Comparison of ENCODE assay signal across 8 mouse cellular contexts in genomic region chr7:114213537-114213936, GRCm38 (mm10). TPM values are rescaled to one million over a fixed set of nuclear protein-coding genes. Genes with fewer than 3 reads are reported as not detected.
DNase-seq lines count a peak whose midpoint lies in the region; TF ChIP-seq lines count a peak whose summit lies in the region.

No protein-coding gene starts in this region.

- 48% methylated on average over 2 of the region's 2 CpGs for WGBS in cerebellum, adult 2 months

- TF ChIP-seq POLR2A in cerebellum, adult 2 months (IDR thresholded peaks at IDR 0.05; ENCODE audit: borderline replicate concordance, insufficient read depth, low read length): no peak

- H3K4me3 ChIP-seq in cerebellum, adult 2 months (replicated peaks; ENCODE audit: insufficient read depth, low read depth, low read length): no peak overlapping the region
- H3K4me3 ChIP-seq in layer of hippocampus, adult 2 months: no peak overlapping the region

- TF ChIP-seq CTCF in cerebellum, adult 2 months (IDR thresholded peaks at IDR 0.05; ENCODE audit: borderline replicate concordance, insufficient read depth, low read depth, low read length): 0 out of 2 replicates have a peak, but pooled peaks have one; percentile 26
- TF ChIP-seq CTCF in layer of hippocampus, adult 2 months (conservative IDR thresholded peaks at IDR 0.05): peak; percentile 89

- H3K4me1 ChIP-seq in cerebellum, adult 2 months (ENCODE audit: control insufficient read depth, insufficient read depth, low read length): no peaks in the 10 kb centered on the region

- peak in 1 of 2 experiments; percentile 33 for DNase-seq in cerebellum, adult 2 months
- no peak for DNase-seq in cerebellum, adult 11-12 months
- DNase-seq in layer of hippocampus, adult 2 months (ENCODE audit: low spot score in 2 of 2): peak in 1 of 2 experiments; percentile 21
- no peak for DNase-seq in layer of hippocampus, postnatal 25 days (ENCODE audit: extremely low spot score in 1 of 2, low spot score in 1 of 2)
- DNase-seq in MN1 (ENCODE audit: low spot score): peak; percentile 37
- peak; percentile 87 for DNase-seq in induced T-regulatory cell, adult 2 months (ENCODE audit: low read depth)
- DNase-seq in spleen, postnatal 4 days (ENCODE audit: low spot score in 2 of 2): no peak
- DNase-seq in frontal cortex, postnatal 10 days (ENCODE audit: low spot score in 2 of 2): no peak

- no peak overlapping the region for H3K27ac ChIP-seq in cerebellum, adult 2 months (ENCODE audit: insufficient read depth, low read length)
- H3K27ac ChIP-seq in layer of hippocampus, adult 2 months: no peak overlapping the region

- H3K27me3 ChIP-seq in cerebellum, adult 2 months (ENCODE audit: control insufficient read depth, insufficient read depth, low read length): no peaks in the 10 kb centered on the region

RNA-seq across cellular contexts. Expression of gene Copb1, which starts 41.0 kb away (rescaled TPM):
- 44.9 and 50.5 TPM in 2 replicates for polyA plus RNA-seq in cerebellum, adult 2 months (2012; rRNA removed)
- total RNA-seq in layer of hippocampus, adult 2 months (2021): 10 to 100 TPM; 60.7 to 61.2 TPM
- 10 to 100 TPM; 60.3 to 60.4 TPM for total RNA-seq in layer of hippocampus, postnatal 25 days (2021)

Comparison
In these comparisons a context has a peak if more than half of its experiments do, and no peak if none do; other contexts are left out.
1. DNase-seq: peak in MN1 (single experiment) and induced T-regulatory cell, adult 2 months (single experiment); none in cerebellum, adult 11-12 months (single experiment), layer of hippocampus, postnatal 25 days (0 of 2), spleen, postnatal 4 days (0 of 2) and frontal cortex, postnatal 10 days (0 of 2).